Mouse (Mus musculus) kidney, adult 2 months (tissue): Measurements from ENCODE around the gene Slc7a1.

Experiments used
- CTCF ChIP-seq: fragments of 200-500 bp; conservative IDR thresholded peaks from 2 replicates; pipeline ENCODE4 v1.5.1; 2011; ENCODE audit warnings: low read depth, mild to moderate bottlenecking, control low read depth, low read length, moderate library complexity, mixed read lengths; ENCODE audit not compliant: insufficient read depth, insufficient read length
- POLR2A ChIP-seq: fragments of 200-500 bp; IDR thresholded peaks from one replicate; pipeline ENCODE4 v1.6.1; 2011; ENCODE audit warnings: low read depth, low read length, control low read depth

DNA sequence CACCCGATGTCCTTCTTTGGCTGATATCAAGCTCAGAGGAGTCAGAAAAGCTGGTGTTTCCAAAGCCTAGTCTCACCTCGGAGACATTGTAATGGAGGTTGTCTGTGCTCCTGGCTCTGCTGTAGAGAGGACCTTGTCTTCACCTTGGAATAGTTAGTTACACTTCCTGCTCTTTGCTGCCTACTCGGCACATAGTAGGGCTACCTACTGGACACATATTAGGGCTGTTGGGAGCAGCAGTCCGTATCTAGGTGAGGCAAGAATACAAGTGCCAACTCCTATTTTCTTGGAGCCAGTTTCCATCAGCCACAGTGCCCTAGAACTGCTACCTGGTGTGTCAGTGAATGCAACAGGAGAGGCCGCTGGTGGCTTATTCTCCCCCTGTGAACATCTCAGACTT is 112.2 kb downstream of the Slc7a1 start:
- TF ChIP-seq CTCF (no peak), POLR2A (no peak)
